Comparison of ENCODE assay signal across 15 mouse cellular contexts in the genomic region with DNA sequence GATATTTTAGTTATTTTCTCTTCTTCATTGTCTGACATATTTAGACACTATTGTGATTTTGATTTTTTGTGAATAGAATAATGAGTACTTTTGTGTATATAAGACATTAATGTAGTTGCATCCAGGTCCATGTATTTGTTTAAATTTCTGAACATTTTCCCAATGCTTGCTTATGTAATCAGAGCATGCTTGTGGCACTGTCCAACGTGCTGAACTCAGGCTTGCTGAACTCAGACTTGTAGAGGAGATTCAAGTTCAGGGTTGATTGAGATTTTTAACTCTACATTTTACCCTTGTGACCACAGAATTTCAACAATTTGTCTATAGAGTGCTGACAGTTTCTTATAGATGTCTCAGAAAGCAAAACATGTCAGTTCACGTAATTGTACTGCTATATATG. TPM values are rescaled to one million over a fixed set of nuclear protein-coding genes. Genes with fewer than 3 reads are reported as not detected.
DNase-seq lines count a peak whose midpoint lies in the region; ATAC-seq lines count a peak whose summit lies in the region.
"Had no signal": no experiment of that assay in that cellular context is flagged by ENCODE, and none has a peak within 500 bp of the region (broad histone marks: within the 10 kb centered on the region; RNA-seq: fewer than 3 reads in every experiment).

No protein-coding gene starts in this region.

- H3K27ac ChIP-seq in neural tube, embryonic 11.5 days (ENCODE audit: low read depth, low read length) = no peak overlapping the region
- no peak overlapping the region for H3K27ac ChIP-seq in neural tube, embryonic 15.5 days (replicated peaks)
- no peak overlapping the region for H3K27ac ChIP-seq in embryonic facial prominence, embryonic 10.5 days (replicated peaks)
- H3K27ac ChIP-seq: embryonic facial prominence, embryonic 13.5 days; forebrain, embryonic 12.5 days; limb, embryonic 15.5 days; lung, embryonic 15.5 days; stomach, embryonic 15.5 days had no signal

- H3K9me3 ChIP-seq in neural tube, embryonic 11.5 days (ENCODE audit: control insufficient read depth, low read length) = no peaks in the 10 kb centered on the region
- no peaks in the 10 kb centered on the region for H3K9me3 ChIP-seq in neural tube, embryonic 15.5 days (replicated peaks)
- H3K9me3 ChIP-seq in embryonic facial prominence, embryonic 10.5 days = no peaks in the 10 kb centered on the region
- H3K9me3 ChIP-seq: embryonic facial prominence, embryonic 13.5 days; forebrain, embryonic 12.5 days; limb, embryonic 15.5 days; lung, embryonic 15.5 days; stomach, embryonic 15.5 days had no signal

- no peaks in the 10 kb centered on the region for H3K36me3 ChIP-seq in neural tube, embryonic 11.5 days (ENCODE audit: control insufficient read depth, insufficient read depth, low read length)
- H3K36me3 ChIP-seq in neural tube, embryonic 15.5 days = no peaks in the 10 kb centered on the region
- no peaks in the 10 kb centered on the region for H3K36me3 ChIP-seq in embryonic facial prominence, embryonic 10.5 days (replicated peaks)
- H3K36me3 ChIP-seq: embryonic facial prominence, embryonic 13.5 days; forebrain, embryonic 12.5 days; limb, embryonic 15.5 days; lung, embryonic 15.5 days; stomach, embryonic 15.5 days had no signal

- no peaks in the 10 kb centered on the region for H3K4me1 ChIP-seq in neural tube, embryonic 11.5 days (ENCODE audit: control insufficient read depth, insufficient read depth, low read length)
- no peaks in the 10 kb centered on the region for H3K4me1 ChIP-seq in neural tube, embryonic 15.5 days
- no peaks in the 10 kb centered on the region for H3K4me1 ChIP-seq in embryonic facial prominence, embryonic 10.5 days
- H3K4me1 ChIP-seq: embryonic facial prominence, embryonic 13.5 days; forebrain, embryonic 12.5 days; limb, embryonic 15.5 days; lung, embryonic 15.5 days; stomach, embryonic 15.5 days had no signal

- WGBS in neural tube, embryonic 11.5 days = 53% methylated on average over 2 of the region's 2 CpGs
- WGBS in neural tube, embryonic 15.5 days = 58% methylated on average over 2 of the region's 2 CpGs
- 52% methylated on average over 2 of the region's 2 CpGs for WGBS in embryonic facial prominence, embryonic 10.5 days

- no peak overlapping the region for H3K9ac ChIP-seq in neural tube, embryonic 11.5 days (ENCODE audit: low read length)
- no peak overlapping the region for H3K9ac ChIP-seq in neural tube, embryonic 15.5 days (replicated peaks)
- H3K9ac ChIP-seq: embryonic facial prominence, embryonic 13.5 days; forebrain, embryonic 12.5 days; limb, embryonic 15.5 days; lung, embryonic 15.5 days; stomach, embryonic 15.5 days had no signal

- no peaks in the 10 kb centered on the region for H3K27me3 ChIP-seq in neural tube, embryonic 11.5 days (ENCODE audit: control insufficient read depth, insufficient read depth, low read length)
- no peaks in the 10 kb centered on the region for H3K27me3 ChIP-seq in neural tube, embryonic 15.5 days (replicated peaks)
- no peaks in the 10 kb centered on the region for H3K27me3 ChIP-seq in embryonic facial prominence, embryonic 10.5 days (replicated peaks; ENCODE audit: low read depth, poor library complexity, severe bottlenecking)
- H3K27me3 ChIP-seq: embryonic facial prominence, embryonic 13.5 days; forebrain, embryonic 12.5 days; limb, embryonic 15.5 days; lung, embryonic 15.5 days; stomach, embryonic 15.5 days had no signal

- no peak for ATAC-seq in neural tube, embryonic 11.5 days (ENCODE audit: insufficient read depth, low FRiP score, low TSS enrichment)
- ATAC-seq in neural tube, embryonic 15.5 days (ENCODE audit: low FRiP score) = no peak
- ATAC-seq: intestine, embryonic 16.5 days had no signal

- no peak overlapping the region for H3K4me3 ChIP-seq in neural tube, embryonic 11.5 days (ENCODE audit: low read depth, low read length)
- no peak overlapping the region for H3K4me3 ChIP-seq in neural tube, embryonic 15.5 days (replicated peaks)
- H3K4me3 ChIP-seq in embryonic facial prominence, embryonic 10.5 days = no peak overlapping the region
- H3K4me3 ChIP-seq: embryonic facial prominence, embryonic 13.5 days; forebrain, embryonic 12.5 days; limb, embryonic 15.5 days; lung, embryonic 15.5 days; stomach, embryonic 15.5 days had no signal

- H3K4me2 ChIP-seq in neural tube, embryonic 11.5 days (ENCODE audit: low read depth) = no peak overlapping the region
- no peak overlapping the region for H3K4me2 ChIP-seq in neural tube, embryonic 15.5 days
- H3K4me2 ChIP-seq: embryonic facial prominence, embryonic 13.5 days; forebrain, embryonic 12.5 days; limb, embryonic 15.5 days; lung, embryonic 15.5 days; stomach, embryonic 15.5 days had no signal

- peak; percentile 57 for DNase-seq in embryo, embryonic 10 days (ENCODE audit: low spot score)
- DNase-seq in embryo, embryonic 9.5 days (ENCODE audit: extremely low spot score) = no peak
- peak; percentile 29 for DNase-seq in neural tube, embryonic 11.5 days (ENCODE audit: low spot score)
- DNase-seq in embryonic facial prominence, embryonic 10.5 days (ENCODE audit: low spot score) = peak; percentile 44
- peak; percentile 4 for DNase-seq in retina, postnatal 1 day
- no peak for DNase-seq in urinary bladder, postnatal 10 days (ENCODE audit: low spot score)
- no peak for DNase-seq in ovary, postnatal 36 days (ENCODE audit: low spot score)
- DNase-seq: cerebellum, adult 9-10 months had no signal

RNA-seq across cellular contexts. Expression of a gene that starts 14.5 kb away (rescaled TPM):
- polyA plus RNA-seq in neural tube, embryonic 11.5 days (2014; fragmentation: Nextera tagmentation; extraction: Ambion mirVana) = 2.5 and 2.6 TPM in 2 replicates
- polyA plus RNA-seq in neural tube, embryonic 15.5 days (2015; fragmentation: Nextera tagmentation; extraction: Ambion mirVana) = 32.8 and 42.9 TPM in 2 replicates
- 0.39 and 0.51 TPM in 2 replicates for polyA plus RNA-seq in embryonic facial prominence, embryonic 10.5 days (2016; fragmentation: Nextera tagmentation; extraction: Ambion mirVana)

Comparison
In these comparisons a context has a peak if more than half of its experiments do, and no peak if none do; other contexts are left out.
1. DNase-seq: peak in embryo, embryonic 10 days (single experiment), neural tube, embryonic 11.5 days (single experiment), embryonic facial prominence, embryonic 10.5 days (single experiment) and retina, postnatal 1 day (single experiment); none in embryo, embryonic 9.5 days (single experiment), urinary bladder, postnatal 10 days (single experiment) and ovary, postnatal 36 days (single experiment).